Mouse (Mus musculus): ENCODE measurements at regions not wholly inside any gene's neighbourhood (a gene's known extent, or its start where the extent isn't known, plus 50 kb on each side); places are given as distances from the start of the nearest gene placed in this dataset.

DNA sequence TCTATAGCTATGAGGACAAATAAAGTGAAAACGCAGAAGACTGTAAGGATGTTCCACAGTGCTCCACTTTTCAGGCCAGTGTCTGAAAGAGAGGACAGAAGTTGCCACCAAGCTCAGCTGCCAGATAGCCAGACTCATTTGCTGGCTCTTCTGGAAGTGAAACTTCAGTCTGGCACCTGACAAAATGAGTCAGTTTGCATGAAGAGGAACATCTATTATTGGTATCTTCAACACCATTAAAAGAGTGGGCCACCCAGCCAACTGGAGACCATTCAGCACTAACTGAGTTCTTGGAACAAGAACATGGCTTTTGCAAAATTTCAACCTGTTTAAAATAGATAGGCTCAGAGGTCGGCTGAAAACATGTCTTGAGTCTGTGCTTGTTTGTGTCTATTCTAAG is 592.4 kb upstream of the Tbl1xr1 start:
- WGBS = 92% methylated on average over 2 of the region's 2 CpGs
- H3K4me1 ChIP-seq = peaks cover 5% of the 10 kb centered on the region
- H3K36me3 ChIP-seq = no peaks in the 10 kb centered on the region
- H3K27me3 ChIP-seq (replicated peaks) = no peaks in the 10 kb centered on the region
- H3K27ac ChIP-seq (replicated peaks) = no peak overlapping the region
- no peak overlapping the region for H3K4me3 ChIP-seq (replicated peaks)
- no peaks in the 10 kb centered on the region for H3K9me3 ChIP-seq (replicated peaks)
- H3K4me2 ChIP-seq = no peak overlapping the region
- no peak for ATAC-seq (ENCODE audit: low FRiP score)
- no peak overlapping the region for H3K9ac ChIP-seq (replicated peaks)

- Histone ChIP-seq H3K9ac (replicated peaks) (no peak overlapping the region), H3K4me3 (replicated peaks) (no peak overlapping the region), H3K27me3 (replicated peaks) (no peaks in the 10 kb centered on the region), H3K27ac (replicated peaks) (no peak overlapping the region), H3K4me2 (no peak overlapping the region), H3K4me1 (no peaks in the 10 kb centered on the region), H3K9me3 (replicated peaks) (no peaks in the 10 kb centered on the region), H3K36me3 (no peaks in the 10 kb centered on the region)
- no peak for ATAC-seq (ENCODE audit: low FRiP score)
These were observed 591.0 kb upstream of the Tbl1xr1 start for GRCm38 (mm10) chr3:21485454-21485853.

- Histone ChIP-seq H3K36me3 (no peaks in the 10 kb centered on the region), H3K9me3 (replicated peaks) (no peaks in the 10 kb centered on the region), H3K4me1 (0 out of 2 replicates have a peak, but pooled peaks cover under 1% of the 10 kb centered on the region), H3K4me2 (no peak overlapping the region), H3K9ac (replicated peaks) (no peak overlapping the region), H3K27me3 (replicated peaks) (no peaks in the 10 kb centered on the region), H3K4me3 (replicated peaks) (no peak overlapping the region), H3K27ac (replicated peaks) (no peak overlapping the region)
- no peak for ATAC-seq (ENCODE audit: low FRiP score)
- 79% methylated on average over 1 of the region's 1 CpGs for WGBS
These were observed 586.9 kb upstream of the Tbl1xr1 start for GRCm38 (mm10) chr3:21489547-21489946.

GRCm38 (mm10) chr3:21492413-21492812 is 584.0 kb upstream of the Tbl1xr1 start:
- Histone ChIP-seq H3K4me3 (replicated peaks) (no peak overlapping the region), H3K27me3 (replicated peaks) (no peaks in the 10 kb centered on the region), H3K4me2 (no peak overlapping the region), H3K9ac (replicated peaks) (no peak overlapping the region), H3K27ac (replicated peaks) (no peak overlapping the region), H3K9me3 (replicated peaks) (no peaks in the 10 kb centered on the region), H3K4me1 (0 out of 2 replicates have a peak, but pooled peaks cover 6% of the 10 kb centered on the region), H3K36me3 (no peaks in the 10 kb centered on the region)
- no peak for ATAC-seq (ENCODE audit: low FRiP score)
- 79% methylated on average over 3 of the region's 3 CpGs for WGBS

DNA sequence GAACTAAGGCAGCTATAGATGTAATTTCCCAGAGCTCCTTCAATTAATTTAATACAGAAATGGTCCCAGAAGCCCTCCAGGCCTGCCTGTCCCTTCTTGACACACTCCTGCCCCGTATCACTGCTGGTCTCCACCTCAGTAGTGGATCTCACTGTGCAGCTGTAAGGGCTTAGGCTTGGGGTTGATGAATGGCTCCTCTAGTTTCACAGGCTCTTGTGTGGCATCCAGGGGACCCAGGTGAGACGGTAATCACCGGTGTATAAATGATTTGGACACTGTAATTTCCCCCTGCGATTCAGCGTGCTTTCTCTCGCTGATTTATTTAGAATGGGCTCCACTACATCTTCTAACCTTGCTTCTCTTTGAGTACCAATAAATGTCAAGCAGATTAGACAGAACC is 583.1 kb upstream of the Tbl1xr1 start:
- H3K9ac ChIP-seq (replicated peaks) = no peak overlapping the region
- 0 out of 2 replicates have a peak, but pooled peaks have one; percentile 47 for ATAC-seq (ENCODE audit: low FRiP score)
- H3K4me1 ChIP-seq = 0 out of 2 replicates have a peak, but pooled peaks cover 6% of the 10 kb centered on the region
- H3K36me3 ChIP-seq = no peaks in the 10 kb centered on the region
- H3K27ac ChIP-seq (replicated peaks) = no peak overlapping the region
- H3K4me2 ChIP-seq = no peak overlapping the region
- no peak overlapping the region for H3K4me3 ChIP-seq (replicated peaks)
- no peaks in the 10 kb centered on the region for H3K27me3 ChIP-seq (replicated peaks)
- no peaks in the 10 kb centered on the region for H3K9me3 ChIP-seq (replicated peaks)
- WGBS = 46% methylated on average over 6 of the region's 6 CpGs

- Histone ChIP-seq H3K9me3 (replicated peaks) (no peaks in the 10 kb centered on the region), H3K4me3 (replicated peaks) (no peak overlapping the region), H3K4me1 (0 out of 2 replicates have a peak, but pooled peaks cover 6% of the 10 kb centered on the region), H3K27me3 (replicated peaks) (no peaks in the 10 kb centered on the region), H3K9ac (replicated peaks) (no peak overlapping the region), H3K4me2 (no peak overlapping the region), H3K27ac (replicated peaks) (no peak overlapping the region), H3K36me3 (no peaks in the 10 kb centered on the region)
- no peak for ATAC-seq (ENCODE audit: low FRiP score)
- WGBS = 63% methylated on average over 3 of the region's 3 CpGs
These were observed 581.5 kb upstream of the Tbl1xr1 start for GRCm38 (mm10) chr3:21494904-21495303.

DNA sequence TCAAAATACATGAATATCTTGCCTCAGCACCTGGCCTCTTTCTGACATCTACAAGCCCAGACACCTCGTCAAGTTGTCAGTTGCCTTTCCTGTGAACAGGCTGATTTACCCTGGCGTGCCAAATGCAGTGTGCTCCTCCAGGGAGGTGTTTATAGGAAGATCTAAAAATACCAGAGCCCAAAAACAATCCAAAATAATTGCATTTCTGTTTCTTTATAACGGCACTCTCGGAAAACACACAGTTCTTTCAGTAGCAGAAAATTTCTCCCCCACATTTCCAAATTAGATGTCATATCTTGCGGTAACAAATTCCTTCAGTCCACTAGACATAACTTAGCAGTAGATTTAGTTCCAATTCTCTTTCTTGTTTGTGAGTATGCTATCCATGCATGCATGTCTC is 580.8 kb upstream of the Tbl1xr1 start:
- Histone ChIP-seq H3K9me3 (replicated peaks) (no peaks in the 10 kb centered on the region), H3K4me3 (replicated peaks) (no peak overlapping the region), H3K4me1 (0 out of 2 replicates have a peak, but pooled peaks cover 6% of the 10 kb centered on the region), H3K27me3 (replicated peaks) (no peaks in the 10 kb centered on the region), H3K4me2 (no peak overlapping the region), H3K36me3 (no peaks in the 10 kb centered on the region), H3K27ac (replicated peaks) (no peak overlapping the region), H3K9ac (replicated peaks) (no peak overlapping the region)
- ATAC-seq (ENCODE audit: low FRiP score) = no peak
- 66% methylated on average over 5 of the region's 5 CpGs for WGBS

DNA sequence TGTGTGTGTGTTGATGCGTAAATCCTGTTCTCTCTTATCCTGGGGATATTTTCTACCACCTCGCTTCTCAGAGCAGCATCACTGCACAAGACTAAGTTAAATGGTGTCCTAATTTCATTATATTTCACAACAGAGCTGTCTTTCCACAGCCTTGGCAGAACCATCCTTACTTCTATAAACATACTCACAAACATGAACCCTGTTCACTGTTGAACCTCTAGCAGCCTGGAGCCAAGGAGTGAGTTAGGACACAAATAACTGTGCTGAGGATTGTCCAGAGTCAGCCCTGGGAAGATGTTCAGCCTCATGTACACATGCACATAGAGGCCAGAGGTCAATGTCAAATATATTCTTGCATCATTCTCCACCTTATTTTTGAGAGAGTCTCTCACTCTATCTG is 580.3 kb upstream of the Tbl1xr1 start:
- Histone ChIP-seq H3K4me1 (0 out of 2 replicates have a peak, but pooled peaks cover 6% of the 10 kb centered on the region), H3K27me3 (replicated peaks) (no peaks in the 10 kb centered on the region), H3K4me3 (replicated peaks) (no peak overlapping the region), H3K27ac (replicated peaks) (no peak overlapping the region), H3K4me2 (no peak overlapping the region), H3K9me3 (replicated peaks) (no peaks in the 10 kb centered on the region), H3K36me3 (no peaks in the 10 kb centered on the region), H3K9ac (replicated peaks) (no peak overlapping the region)
- 72% methylated on average over 2 of the region's 2 CpGs for WGBS
- no peak for ATAC-seq (ENCODE audit: low FRiP score)

- no peak for ATAC-seq (ENCODE audit: low FRiP score)
- WGBS = 81% methylated on average over 1 of the region's 1 CpGs
- no peak overlapping the region for H3K9ac ChIP-seq (replicated peaks)
- 0 out of 2 replicates have a peak, but pooled peaks cover 6% of the 10 kb centered on the region for H3K4me1 ChIP-seq
- H3K4me2 ChIP-seq = no peak overlapping the region
- no peaks in the 10 kb centered on the region for H3K36me3 ChIP-seq
- no peaks in the 10 kb centered on the region for H3K27me3 ChIP-seq (replicated peaks)
- H3K9me3 ChIP-seq (replicated peaks) = no peaks in the 10 kb centered on the region
- no peak overlapping the region for H3K4me3 ChIP-seq (replicated peaks)
- H3K27ac ChIP-seq (replicated peaks) = no peak overlapping the region
These were observed 579.4 kb upstream of the Tbl1xr1 start for GRCm38 (mm10) chr3:21497011-21497410.

DNA sequence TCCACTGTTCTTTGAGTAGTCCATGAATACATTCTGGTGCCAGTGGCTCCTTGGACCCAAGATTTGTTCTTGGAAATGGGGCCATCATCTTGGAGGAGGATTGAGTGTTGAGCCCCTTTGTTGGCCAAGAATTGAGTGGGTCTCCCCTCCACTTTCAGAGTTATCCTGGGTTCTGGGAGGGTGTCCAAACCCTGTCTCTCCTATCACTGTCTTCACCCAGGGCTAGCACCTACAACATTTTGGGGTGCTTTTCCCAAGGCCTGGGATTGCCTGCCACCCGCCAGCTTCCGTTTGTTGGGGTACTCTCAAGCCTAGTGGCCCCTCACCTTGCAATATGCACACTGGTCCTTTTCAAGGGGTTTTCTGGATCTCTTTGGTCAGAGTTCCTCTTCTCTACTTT is 568.8 kb upstream of the Tbl1xr1 start:
- 98% methylated on average over 2 of the region's 2 CpGs for WGBS
- 0 out of 2 replicates have a peak, but pooled peaks cover 5% of the 10 kb centered on the region for H3K36me3 ChIP-seq

GRCm38 (mm10) chr3:21512081-21512480 is 564.4 kb upstream of the Tbl1xr1 start:
- no peaks in the 10 kb centered on the region for H3K27me3 ChIP-seq (replicated peaks)
- H3K27ac ChIP-seq (replicated peaks) = no peak overlapping the region
- H3K4me3 ChIP-seq (replicated peaks) = no peak overlapping the region
- no peak for ATAC-seq (ENCODE audit: low FRiP score)
- 0 out of 2 replicates have a peak, but pooled peaks cover 5% of the 10 kb centered on the region for H3K36me3 ChIP-seq
- no peak overlapping the region for H3K4me2 ChIP-seq
- WGBS = 81% methylated on average over 4 of the region's 4 CpGs
- H3K4me1 ChIP-seq = no peaks in the 10 kb centered on the region
- peaks cover 15% of the 10 kb centered on the region for H3K9me3 ChIP-seq (replicated peaks)
- no peak overlapping the region for H3K9ac ChIP-seq (replicated peaks)

More for the DNA sequence above, 568.8 kb upstream of the Tbl1xr1 start:
- no peaks in the 10 kb centered on the region for H3K4me1 ChIP-seq
- ATAC-seq (ENCODE audit: low FRiP score) = no peak
- H3K9me3 ChIP-seq (replicated peaks) = peaks cover 18% of the 10 kb centered on the region
- H3K27ac ChIP-seq (replicated peaks) = no peak overlapping the region
- H3K4me2 ChIP-seq = no peak overlapping the region
- no peak overlapping the region for H3K4me3 ChIP-seq (replicated peaks)
- no peaks in the 10 kb centered on the region for H3K27me3 ChIP-seq (replicated peaks)
- H3K9ac ChIP-seq (replicated peaks) = no peak overlapping the region

GRCm38 (mm10) chr3:21524426-21524937 is 552.0 kb upstream of the Tbl1xr1 start:
- H3K27me3 ChIP-seq (replicated peaks) = no peaks in the 10 kb centered on the region
- H3K27ac ChIP-seq (replicated peaks) = peak overlapping the region; percentile 51
- 0 out of 2 replicates have a peak, but pooled peaks cover 4% of the 10 kb centered on the region for H3K9me3 ChIP-seq (replicated peaks)
- peaks cover 8% of the 10 kb centered on the region; the same call in 1 of the 2 replicates for H3K4me1 ChIP-seq
- H3K4me3 ChIP-seq (replicated peaks) = no peak overlapping the region
- no peak overlapping the region for H3K4me2 ChIP-seq
- no peaks in the 10 kb centered on the region for H3K36me3 ChIP-seq
- no peak overlapping the region for H3K9ac ChIP-seq (replicated peaks)
- WGBS = 14% methylated on average over 1 of the region's 1 CpGs
- peak; percentile 69 for ATAC-seq (ENCODE audit: low FRiP score)
